Mouse (Mus musculus): ENCODE data around the gene Slc25a43. TPM values are rescaled to one million over a fixed set of nuclear protein-coding genes. Genes with fewer than 3 reads are reported as not detected.
A peak's percentile ranks its signal among the peaks of the same experiment; 100 is the strongest.

The Slc25a43 gene
- polyA plus RNA-seq, 1 experiment from 2014 or later = 1.5 TPM

DNA sequence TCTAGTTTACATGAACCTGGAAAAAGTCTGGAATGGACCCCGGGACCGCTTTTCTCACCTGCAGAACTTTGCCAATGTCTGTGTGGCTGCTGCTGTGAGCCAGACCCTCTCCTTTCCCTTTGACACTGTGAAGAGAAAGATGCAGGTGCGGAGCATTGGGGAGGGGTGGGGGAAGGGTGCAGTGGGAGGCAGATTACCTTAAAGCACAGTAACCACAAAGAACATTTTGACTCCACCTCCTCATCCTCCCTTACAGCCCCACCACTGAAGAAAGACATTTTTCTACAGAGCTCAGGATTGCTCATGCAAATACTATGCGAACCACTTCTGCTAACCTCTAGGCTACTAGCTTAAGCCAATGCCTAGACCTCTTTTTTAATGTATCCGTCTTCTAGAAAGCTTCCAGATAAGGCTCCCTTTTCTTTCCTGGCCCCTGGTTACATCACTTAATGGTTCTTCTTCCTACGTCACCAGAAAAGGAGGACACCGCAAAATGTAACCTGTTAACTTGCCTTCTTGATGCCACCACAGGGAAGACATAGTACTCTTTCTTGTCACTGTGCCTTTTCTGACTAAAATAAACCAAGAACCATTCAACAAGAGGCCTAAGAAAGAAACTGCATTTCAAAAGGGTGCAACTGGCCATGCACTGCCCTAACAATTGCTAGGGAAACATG is 14.5 kb downstream of the Slc25a43 start:
- no peak overlapping the region for H3K9ac ChIP-seq (replicated peaks)
- no peaks in the 10 kb centered on the region for H3K4me1 ChIP-seq
- no peak overlapping the region for H3K27ac ChIP-seq (replicated peaks)
- no peaks in the 10 kb centered on the region for H3K9me3 ChIP-seq (replicated peaks)
- no peak overlapping the region for H3K4me3 ChIP-seq (replicated peaks)
- H3K27me3 ChIP-seq (replicated peaks) = no peaks in the 10 kb centered on the region
- no peaks in the 10 kb centered on the region for H3K36me3 ChIP-seq
- no peak for ATAC-seq (ENCODE audit: low FRiP score)
- 72% methylated on average over 7 of the region's 7 CpGs for whole genome bisulfite sequencing
- H3K4me2 ChIP-seq = no peak overlapping the region

DNA sequence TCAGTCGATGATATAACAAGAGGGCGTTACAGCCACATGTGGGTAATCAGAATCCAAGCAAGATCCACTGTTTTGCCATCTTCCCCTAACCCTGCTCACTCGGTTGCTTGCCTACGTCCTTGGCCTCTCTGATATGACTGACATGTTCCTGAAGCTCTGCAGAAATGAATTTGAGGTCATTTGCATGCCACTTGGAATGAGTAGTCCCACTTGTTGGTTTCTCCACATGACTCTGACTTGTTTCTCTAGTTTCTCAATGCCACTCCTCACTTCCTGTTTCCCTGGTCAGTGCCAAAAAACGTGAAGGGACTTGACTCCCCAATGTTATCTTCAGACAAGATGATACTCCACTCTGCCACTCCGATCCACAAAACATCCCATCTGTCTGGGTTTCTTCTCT is 15.1 kb downstream of the Slc25a43 start:
- H3K27ac ChIP-seq (replicated peaks) = no peak overlapping the region
- ATAC-seq (ENCODE audit: low FRiP score) = no peak
- no peaks in the 10 kb centered on the region for H3K27me3 ChIP-seq (replicated peaks)
- H3K4me3 ChIP-seq (replicated peaks) = no peak overlapping the region
- 70% methylated on average over 6 of the region's 6 CpGs for WGBS
- H3K36me3 ChIP-seq = no peaks in the 10 kb centered on the region
- H3K9me3 ChIP-seq (replicated peaks) = no peaks in the 10 kb centered on the region
- H3K9ac ChIP-seq (replicated peaks) = no peak overlapping the region
- H3K4me1 ChIP-seq = no peaks in the 10 kb centered on the region
- no peak overlapping the region for H3K4me2 ChIP-seq

DNA sequence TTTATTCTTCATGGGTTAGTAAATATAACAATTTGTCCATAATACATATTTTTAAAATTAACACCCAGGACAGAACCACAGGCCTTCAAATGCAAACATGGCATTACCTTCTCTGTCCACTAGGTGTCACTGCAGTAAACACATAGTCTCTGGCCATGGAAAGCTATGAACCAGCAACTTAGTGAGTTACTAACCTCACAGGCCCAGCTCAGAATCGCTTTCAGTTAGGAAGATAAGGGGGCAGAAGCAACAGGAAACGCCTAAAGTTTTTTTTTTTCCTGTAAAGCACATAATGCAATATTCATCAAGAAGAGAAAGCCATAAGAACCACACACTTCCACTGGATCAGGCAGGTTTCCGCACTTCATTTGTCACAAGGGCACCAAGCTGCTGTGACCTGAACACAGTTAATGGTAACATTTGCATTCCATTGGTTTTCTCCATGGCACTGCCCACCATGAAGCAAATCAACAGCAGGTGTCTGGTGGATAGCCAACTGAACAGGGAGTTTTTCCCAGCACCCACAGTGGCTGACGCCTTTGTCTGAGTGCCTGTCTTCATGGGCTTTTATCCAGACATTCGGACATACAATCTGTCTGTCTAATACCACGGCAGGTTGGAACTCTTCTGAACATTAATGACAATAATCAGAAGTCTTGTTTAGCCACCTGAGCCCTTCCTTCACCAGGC is 17.6 kb downstream of the Slc25a43 start:
- Histone ChIP-seq H3K4me1 (no peaks in the 10 kb centered on the region), H3K9ac (replicated peaks) (no peak overlapping the region), H3K9me3 (replicated peaks) (no peaks in the 10 kb centered on the region), H3K4me2 (no peak overlapping the region), H3K4me3 (replicated peaks) (no peak overlapping the region), H3K27me3 (replicated peaks) (no peaks in the 10 kb centered on the region), H3K36me3 (no peaks in the 10 kb centered on the region), H3K27ac (replicated peaks) (no peak overlapping the region)
- ATAC-seq (ENCODE audit: low FRiP score) = no peak
- WGBS = 37% methylated on average over 6 of the region's 6 CpGs

DNA sequence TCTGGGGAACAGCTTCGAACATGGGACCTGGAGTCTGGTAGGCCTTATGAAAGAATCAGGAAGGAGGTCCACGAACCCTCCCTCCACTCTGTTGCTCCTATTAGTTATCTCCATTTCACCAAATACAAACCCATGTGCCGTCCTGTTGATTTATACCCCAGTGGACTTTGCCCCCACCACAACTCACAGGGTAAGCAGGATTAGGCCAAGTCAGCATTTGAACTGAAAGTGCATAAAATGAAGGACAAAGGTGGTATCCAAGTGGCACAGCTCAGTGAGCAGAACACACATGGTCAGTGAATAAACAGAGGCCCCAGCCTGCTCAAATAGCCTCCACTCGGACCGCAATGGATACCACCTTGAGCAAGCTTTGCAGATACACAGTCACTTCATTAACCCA is 18.8 kb downstream of the Slc25a43 start:
- H3K9me3 ChIP-seq (replicated peaks) = no peaks in the 10 kb centered on the region
- no peaks in the 10 kb centered on the region for H3K4me1 ChIP-seq
- no peak overlapping the region for H3K4me3 ChIP-seq (replicated peaks)
- ATAC-seq (ENCODE audit: low FRiP score) = no peak
- H3K27ac ChIP-seq (replicated peaks) = no peak overlapping the region
- H3K36me3 ChIP-seq = no peaks in the 10 kb centered on the region
- WGBS = 54% methylated on average over 5 of the region's 5 CpGs
- no peaks in the 10 kb centered on the region for H3K27me3 ChIP-seq (replicated peaks)
- H3K9ac ChIP-seq (replicated peaks) = no peak overlapping the region
- no peak overlapping the region for H3K4me2 ChIP-seq

DNA sequence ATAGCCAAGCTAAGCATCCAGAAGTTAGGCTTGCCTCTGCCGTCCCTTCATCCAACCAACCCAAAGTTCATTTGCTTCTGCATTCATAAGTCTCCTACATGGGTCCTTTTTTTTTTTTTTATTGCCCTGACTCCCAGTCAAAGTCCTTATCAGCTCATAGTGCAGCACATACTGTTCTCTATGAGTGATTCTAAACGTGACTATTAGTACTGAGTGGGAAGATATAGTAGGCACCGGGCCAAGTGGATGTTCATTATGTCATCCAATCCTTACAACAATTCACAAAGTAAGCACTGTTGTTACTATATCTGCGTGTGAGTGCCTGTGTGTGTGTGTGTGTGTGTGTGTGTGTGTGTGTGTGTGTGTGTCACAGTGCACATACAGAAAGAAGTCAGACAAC is 19.4 kb downstream of the Slc25a43 start:
- no peaks in the 10 kb centered on the region for H3K27me3 ChIP-seq (replicated peaks)
- no peaks in the 10 kb centered on the region for H3K4me1 ChIP-seq
- no peaks in the 10 kb centered on the region for H3K9me3 ChIP-seq (replicated peaks)
- no peak overlapping the region for H3K9ac ChIP-seq (replicated peaks)
- H3K27ac ChIP-seq (replicated peaks) = 0 out of 2 replicates have a peak overlapping the region, but pooled peaks have one; percentile 33
- H3K4me2 ChIP-seq = no peak overlapping the region
- no peaks in the 10 kb centered on the region for H3K36me3 ChIP-seq
- ATAC-seq (ENCODE audit: low FRiP score) = no peak
- 46% methylated on average over 4 of the region's 4 CpGs for WGBS
- H3K4me3 ChIP-seq (replicated peaks) = no peak overlapping the region

DNA sequence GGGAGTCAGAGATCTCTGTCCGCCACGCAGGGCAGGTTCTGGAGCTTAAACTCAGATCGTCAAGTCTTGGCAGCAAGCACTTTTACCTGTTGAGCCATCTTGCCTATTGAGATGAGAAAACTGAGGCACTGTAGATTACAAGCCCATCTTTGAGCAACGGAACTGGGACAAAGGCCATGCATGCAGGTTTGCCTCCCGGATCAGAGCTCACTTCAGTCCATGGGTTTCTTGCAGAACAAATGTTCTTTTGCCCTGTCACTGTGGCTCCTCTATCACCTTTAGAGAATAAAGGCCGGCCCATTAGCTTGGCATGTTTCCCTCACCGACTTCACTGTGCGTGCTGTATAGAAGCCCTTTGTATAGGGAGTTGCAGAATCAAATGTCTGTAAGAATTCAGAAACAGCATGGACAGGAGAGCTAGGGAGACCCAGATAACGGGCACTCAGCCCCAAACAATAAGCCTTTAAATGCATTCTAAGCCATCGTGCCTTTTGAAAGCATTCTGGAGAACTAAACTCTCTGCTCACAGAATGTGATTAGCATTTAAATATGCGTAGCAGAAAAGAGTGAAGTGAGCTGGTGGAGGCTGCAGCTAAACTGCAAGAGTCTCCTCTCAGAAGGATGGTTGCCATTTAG is 20.0 kb downstream of the Slc25a43 start:
- 28% methylated on average over 11 of the region's 11 CpGs for WGBS
- Histone ChIP-seq H3K9me3 (replicated peaks) (no peaks in the 10 kb centered on the region), H3K9ac (replicated peaks) (no peak overlapping the region), H3K27ac (replicated peaks) (peak overlapping the region; percentile 33), H3K4me2 (no peak overlapping the region), H3K4me1 (no peaks in the 10 kb centered on the region), H3K4me3 (replicated peaks) (no peak overlapping the region), H3K27me3 (replicated peaks) (no peaks in the 10 kb centered on the region), H3K36me3 (no peaks in the 10 kb centered on the region)
- ATAC-seq (ENCODE audit: low FRiP score) = no peak

DNA sequence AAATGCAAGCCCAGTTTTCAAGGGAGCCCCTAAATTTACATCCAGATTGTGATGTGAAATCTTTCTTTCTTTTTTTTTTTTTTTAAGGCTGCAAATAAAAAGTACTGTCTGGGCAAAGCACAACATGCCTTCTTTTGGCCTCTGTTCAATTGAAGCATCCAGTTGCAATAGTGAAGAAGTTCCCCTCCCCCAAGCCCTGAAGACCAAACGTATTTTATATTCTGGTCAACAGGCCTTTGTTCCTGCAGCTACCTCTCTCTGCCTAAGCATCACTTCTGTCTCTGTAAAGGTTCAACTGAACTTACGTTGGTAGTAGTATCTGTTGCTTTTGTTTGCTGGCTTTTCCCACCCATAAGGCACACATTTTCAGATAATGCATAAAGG is 20.5 kb downstream of the Slc25a43 start:
- no peaks in the 10 kb centered on the region for H3K9me3 ChIP-seq (replicated peaks)
- H3K4me2 ChIP-seq = no peak overlapping the region
- H3K27me3 ChIP-seq (replicated peaks) = no peaks in the 10 kb centered on the region
- H3K4me3 ChIP-seq (replicated peaks) = no peak overlapping the region
- H3K9ac ChIP-seq (replicated peaks) = no peak overlapping the region
- no peaks in the 10 kb centered on the region for H3K36me3 ChIP-seq
- 20% methylated on average over 2 of the region's 2 CpGs for WGBS
- no peaks in the 10 kb centered on the region for H3K4me1 ChIP-seq
- peak overlapping the region; percentile 60 for H3K27ac ChIP-seq (replicated peaks)
- ATAC-seq (ENCODE audit: low FRiP score) = no peak

DNA sequence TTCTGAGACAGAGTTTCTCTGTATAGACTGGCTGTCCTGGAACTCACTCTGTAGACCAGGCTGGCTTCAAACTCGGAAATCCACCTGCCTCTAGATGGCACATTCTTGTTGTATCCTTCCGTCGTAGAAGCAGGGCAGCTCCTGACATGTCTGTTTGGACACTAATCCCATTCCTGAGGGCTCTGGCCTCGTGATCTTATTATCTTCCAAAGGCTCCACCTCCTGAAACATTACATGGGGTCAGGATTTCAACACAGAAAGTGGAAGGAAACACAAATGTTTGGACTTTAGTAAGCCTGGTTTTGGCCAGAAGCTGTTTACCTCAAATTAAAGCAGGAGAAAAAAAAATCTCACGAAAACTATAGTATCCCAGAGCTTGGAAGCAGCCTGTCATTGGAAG is 23.9 kb downstream of the Slc25a43 start:
- no peak overlapping the region for H3K27ac ChIP-seq (replicated peaks)
- no peaks in the 10 kb centered on the region for H3K27me3 ChIP-seq (replicated peaks)
- no peaks in the 10 kb centered on the region for H3K9me3 ChIP-seq (replicated peaks)
- H3K9ac ChIP-seq (replicated peaks) = no peak overlapping the region
- no peak overlapping the region for H3K4me3 ChIP-seq (replicated peaks)
- no peak for ATAC-seq (ENCODE audit: low FRiP score)
- H3K4me2 ChIP-seq = no peak overlapping the region
- no peaks in the 10 kb centered on the region for H3K4me1 ChIP-seq
- 74% methylated on average over 5 of the region's 5 CpGs for WGBS
- no peaks in the 10 kb centered on the region for H3K36me3 ChIP-seq

DNA sequence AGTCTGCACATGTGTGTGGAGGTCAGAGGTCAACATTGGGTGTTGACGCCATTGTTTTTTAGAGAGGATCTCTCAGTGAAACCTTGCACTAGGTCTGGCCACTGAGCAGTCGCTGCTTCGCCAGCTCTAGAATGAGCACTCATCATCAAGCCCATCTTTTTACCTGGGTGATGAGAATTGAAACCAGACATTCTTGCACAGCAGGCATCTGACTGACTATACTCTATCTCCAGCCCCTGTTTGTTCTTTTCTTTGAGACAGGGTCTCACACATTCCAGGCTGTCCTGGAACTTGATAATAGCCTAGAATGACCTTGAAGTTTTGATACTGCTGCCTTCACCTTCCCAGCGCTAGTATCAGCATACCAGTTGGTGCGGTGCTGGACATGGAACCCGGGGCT is 29.1 kb downstream of the Slc25a43 start:
- WGBS = 89% methylated on average over 6 of the region's 6 CpGs

DNA sequence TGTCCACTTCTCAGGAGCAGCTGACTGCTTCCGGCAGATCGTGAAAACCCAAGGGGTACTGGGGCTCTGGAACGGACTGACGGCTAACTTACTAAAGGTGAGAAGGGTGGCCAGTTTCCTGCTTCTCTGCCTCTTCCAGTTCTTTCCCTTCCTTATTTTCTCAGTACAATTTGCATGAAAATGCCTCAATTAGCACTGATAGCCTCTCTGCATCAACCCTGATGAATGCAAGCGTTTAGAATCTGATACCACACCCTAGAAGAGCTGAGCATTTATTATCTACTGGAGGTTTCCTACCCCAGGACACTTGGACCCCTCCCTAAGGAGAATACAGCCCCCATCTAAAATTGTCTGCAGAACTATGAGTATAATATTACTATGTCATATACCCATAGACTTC is 32.1 kb downstream of the Slc25a43 start:
- H3K4me1 ChIP-seq = no peaks in the 10 kb centered on the region
- H3K9ac ChIP-seq (replicated peaks) = no peak overlapping the region
- H3K27ac ChIP-seq (replicated peaks) = no peak overlapping the region
- ATAC-seq (ENCODE audit: low FRiP score) = no peak
- no peaks in the 10 kb centered on the region for H3K9me3 ChIP-seq (replicated peaks)
- H3K4me2 ChIP-seq = no peak overlapping the region
- H3K36me3 ChIP-seq = no peaks in the 10 kb centered on the region
- no peak overlapping the region for H3K4me3 ChIP-seq (replicated peaks)
- H3K27me3 ChIP-seq (replicated peaks) = no peaks in the 10 kb centered on the region
- WGBS = 86% methylated on average over 5 of the region's 5 CpGs

More for the DNA sequence above, 29.1 kb downstream of the Slc25a43 start:
- no peak overlapping the region for H3K27ac ChIP-seq (replicated peaks)
- no peak for ATAC-seq (ENCODE audit: low FRiP score)
- no peaks in the 10 kb centered on the region for H3K36me3 ChIP-seq
- no peak overlapping the region for H3K4me2 ChIP-seq
- H3K9ac ChIP-seq (replicated peaks) = no peak overlapping the region
- H3K4me3 ChIP-seq (replicated peaks) = no peak overlapping the region
- H3K4me1 ChIP-seq = no peaks in the 10 kb centered on the region
- no peaks in the 10 kb centered on the region for H3K27me3 ChIP-seq (replicated peaks)
- H3K9me3 ChIP-seq (replicated peaks) = no peaks in the 10 kb centered on the region

DNA sequence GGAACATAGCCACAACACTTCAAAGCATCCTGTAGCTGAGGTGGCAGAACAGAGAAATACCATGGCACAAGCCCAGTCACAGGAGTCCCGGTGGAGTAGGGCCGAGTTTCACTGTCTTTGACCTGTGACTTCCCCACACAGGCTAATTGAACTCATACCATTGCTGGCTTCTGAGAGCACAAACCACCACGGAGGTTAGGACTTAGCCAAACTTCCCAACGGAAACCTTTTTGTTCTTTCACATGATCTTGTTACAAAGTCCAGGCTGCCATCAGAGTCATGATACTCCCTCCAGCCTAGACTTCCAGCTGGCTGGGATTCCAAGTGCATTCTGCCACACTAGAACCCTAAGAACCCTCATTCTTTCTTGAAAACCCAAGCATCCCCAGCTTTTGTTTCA is 34.2 kb downstream of the Slc25a43 start:
- no peak for ATAC-seq (ENCODE audit: low FRiP score)
- Histone ChIP-seq H3K9me3 (replicated peaks) (no peaks in the 10 kb centered on the region), H3K36me3 (no peaks in the 10 kb centered on the region), H3K4me1 (no peaks in the 10 kb centered on the region), H3K27ac (replicated peaks) (no peak overlapping the region), H3K27me3 (replicated peaks) (no peaks in the 10 kb centered on the region), H3K4me2 (no peak overlapping the region), H3K9ac (replicated peaks) (no peak overlapping the region), H3K4me3 (replicated peaks) (no peak overlapping the region)
- WGBS = 88% methylated on average over 4 of the region's 4 CpGs

DNA sequence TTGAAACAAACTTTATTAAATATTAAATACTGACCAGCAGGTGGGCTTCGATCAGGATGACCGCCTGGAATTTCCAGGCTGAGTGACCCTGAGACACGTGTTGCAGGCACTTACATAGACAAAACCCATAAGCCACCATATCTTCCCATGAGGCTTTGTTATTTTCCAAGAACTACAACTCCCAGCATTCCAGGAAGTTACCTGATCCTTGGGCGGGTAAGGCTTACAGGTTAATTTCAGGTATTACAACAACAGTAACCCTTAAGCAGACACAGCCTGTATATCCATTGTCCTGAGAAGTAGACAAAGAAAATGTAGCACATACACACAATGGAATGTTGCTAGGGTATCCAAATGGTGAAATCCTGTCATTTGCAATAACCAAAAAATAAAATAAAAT is 45.9 kb downstream of the Slc25a43 start:
- Histone ChIP-seq H3K36me3 (no peaks in the 10 kb centered on the region), H3K9me3 (replicated peaks) (no peaks in the 10 kb centered on the region), H3K27ac (replicated peaks) (no peak overlapping the region), H3K27me3 (replicated peaks) (no peaks in the 10 kb centered on the region), H3K9ac (replicated peaks) (no peak overlapping the region), H3K4me2 (no peak overlapping the region), H3K4me1 (no peaks in the 10 kb centered on the region), H3K4me3 (replicated peaks) (no peak overlapping the region)
- ATAC-seq (ENCODE audit: low FRiP score) = no peak
- WGBS = 66% methylated on average over 4 of the region's 4 CpGs
